Mouse (Mus musculus) spleen, postnatal 4 days (tissue): ENCODE measurements at regions not wholly inside any gene's neighbourhood (a gene's known extent, or its start where the extent isn't known, plus 50 kb on each side); places are given as distances from the start of the nearest gene placed in this dataset.
A peak's percentile ranks its signal among the peaks of the same experiment; 100 is the strongest.

Source experiments
- DNase-seq, 2 experiments: peaks; one replicate each; pipeline ENCODE4 v3.0.0; 2022; ENCODE audit warnings: low spot score in 2 of 2

DNA sequence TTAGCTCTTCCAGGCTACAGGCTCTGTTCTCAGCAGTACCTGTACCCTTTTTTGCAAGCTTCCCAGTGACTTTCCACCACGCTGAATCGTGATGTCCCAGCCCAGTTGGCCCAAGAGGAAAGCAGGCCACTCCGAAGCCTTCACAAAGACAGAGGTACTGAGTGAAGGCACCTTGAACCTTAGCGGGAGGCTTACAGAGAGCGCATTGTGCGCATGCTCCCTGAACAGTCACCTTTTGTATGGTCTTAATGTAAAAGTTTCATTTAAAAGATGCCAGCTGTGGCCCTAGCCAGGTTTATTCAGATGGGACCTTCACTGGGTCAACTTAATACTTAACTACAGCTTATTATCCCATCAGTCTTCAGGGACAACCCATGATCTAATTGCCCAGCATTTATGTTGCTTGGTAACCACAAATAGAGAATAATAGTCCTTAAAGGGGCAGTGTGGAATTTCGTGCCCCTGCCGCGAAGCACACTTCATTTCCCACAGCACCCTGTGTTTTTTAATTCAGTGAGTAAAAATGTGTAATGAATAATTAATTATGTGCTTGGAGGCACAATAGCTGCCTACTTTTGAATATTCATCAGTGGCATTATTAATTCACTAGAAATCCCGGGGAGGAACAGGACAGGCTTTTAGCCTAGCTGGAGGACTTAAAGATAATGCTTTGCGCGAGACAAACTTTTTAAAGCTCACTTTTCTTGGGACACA is 111.3 kb upstream of the Vrk1 start:
- DNase-seq: no peak

DNA sequence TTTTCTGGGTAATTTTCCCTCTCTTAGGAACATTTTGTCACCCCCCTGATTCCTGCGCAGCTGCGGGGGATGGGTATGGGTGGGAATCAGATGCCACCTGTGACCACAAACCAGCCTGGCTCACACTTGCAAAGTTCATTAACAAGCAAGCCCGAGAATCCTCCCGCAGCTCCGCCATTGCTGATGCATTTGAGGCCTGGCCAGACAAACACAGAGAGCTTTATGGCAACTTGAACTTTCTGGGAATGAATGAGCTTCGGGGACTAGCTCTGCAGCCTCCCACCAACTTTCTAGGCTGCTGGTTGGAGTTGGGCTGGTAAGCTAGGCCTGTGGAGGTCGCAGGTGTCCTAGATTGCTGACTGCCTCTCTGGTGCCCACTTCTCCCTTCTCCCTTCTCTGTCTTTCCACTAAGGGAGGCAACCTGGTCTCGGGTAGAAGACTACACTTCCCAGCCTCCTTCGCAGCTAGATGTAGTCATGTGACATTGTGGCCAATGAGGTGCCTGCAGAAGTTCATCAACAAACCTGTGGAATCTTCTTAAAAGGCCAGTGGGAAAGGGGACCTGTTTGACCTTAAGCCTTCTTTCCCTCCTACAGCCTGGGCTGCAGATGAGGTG is 110.6 kb upstream of the Vrk1 start:
- DNase-seq: no peak

DNA sequence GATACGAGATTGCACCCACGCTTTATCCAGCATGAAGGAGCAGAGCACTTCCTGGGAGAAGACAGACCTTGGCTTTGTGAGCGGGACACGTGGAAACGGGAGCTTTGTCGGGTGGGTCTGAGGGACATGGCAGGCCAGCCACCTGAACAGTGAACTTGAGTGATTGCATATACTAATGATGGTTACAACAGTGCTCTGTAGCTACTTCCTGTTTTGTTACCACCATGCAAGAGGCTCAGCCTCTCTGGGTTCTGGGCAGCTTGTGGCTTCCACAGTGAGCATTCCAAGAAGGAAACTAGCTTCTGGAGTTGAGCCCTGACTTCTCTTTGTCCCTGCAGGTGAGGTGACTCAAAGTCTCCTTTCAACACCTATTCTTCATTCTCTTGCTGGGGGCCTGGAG is 109.5 kb upstream of the Vrk1 start:
- DNase-seq: no peak

DNA sequence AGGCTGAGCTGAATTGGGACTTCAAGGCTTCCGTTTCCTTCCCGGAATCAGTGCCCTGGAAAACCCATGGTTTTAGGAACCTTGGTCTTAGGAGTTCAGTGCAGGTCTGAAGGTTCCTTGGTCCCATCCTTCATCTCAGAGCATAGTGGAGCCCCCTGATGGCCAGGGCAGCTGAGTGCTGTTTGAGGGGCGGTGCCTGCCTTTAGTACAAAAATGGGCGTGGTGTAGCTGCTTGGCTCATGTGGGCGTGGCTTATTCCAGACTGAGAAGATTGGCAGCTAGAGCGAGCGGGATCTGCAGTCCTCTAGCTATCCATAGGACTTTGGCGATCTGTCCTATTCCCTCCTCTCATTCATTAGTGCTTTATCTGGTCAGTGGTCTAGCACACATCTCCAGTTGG is 107.0 kb upstream of the Vrk1 start:
- no peak for DNase-seq

DNA sequence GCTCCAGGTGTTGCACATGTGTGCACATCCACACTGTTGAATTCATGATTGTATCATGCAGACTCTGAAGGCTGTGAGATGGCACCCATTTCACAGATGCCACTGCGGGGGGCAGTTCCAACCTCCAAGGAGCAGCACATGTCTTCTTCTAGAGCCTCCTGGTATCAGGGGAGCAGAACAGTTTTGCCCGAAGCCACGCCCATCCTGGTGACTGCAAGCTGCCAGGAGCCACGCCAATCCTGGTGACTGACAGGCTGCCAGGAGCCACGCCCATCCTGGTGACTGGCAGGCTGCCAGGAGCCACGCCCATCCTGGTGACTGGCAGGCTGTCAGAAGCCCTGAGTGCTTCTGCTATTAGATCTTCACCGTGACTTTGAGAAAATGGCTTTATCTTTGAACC is 103.4 kb upstream of the Vrk1 start:
- peak; percentile 80 to 83 for DNase-seq

DNA sequence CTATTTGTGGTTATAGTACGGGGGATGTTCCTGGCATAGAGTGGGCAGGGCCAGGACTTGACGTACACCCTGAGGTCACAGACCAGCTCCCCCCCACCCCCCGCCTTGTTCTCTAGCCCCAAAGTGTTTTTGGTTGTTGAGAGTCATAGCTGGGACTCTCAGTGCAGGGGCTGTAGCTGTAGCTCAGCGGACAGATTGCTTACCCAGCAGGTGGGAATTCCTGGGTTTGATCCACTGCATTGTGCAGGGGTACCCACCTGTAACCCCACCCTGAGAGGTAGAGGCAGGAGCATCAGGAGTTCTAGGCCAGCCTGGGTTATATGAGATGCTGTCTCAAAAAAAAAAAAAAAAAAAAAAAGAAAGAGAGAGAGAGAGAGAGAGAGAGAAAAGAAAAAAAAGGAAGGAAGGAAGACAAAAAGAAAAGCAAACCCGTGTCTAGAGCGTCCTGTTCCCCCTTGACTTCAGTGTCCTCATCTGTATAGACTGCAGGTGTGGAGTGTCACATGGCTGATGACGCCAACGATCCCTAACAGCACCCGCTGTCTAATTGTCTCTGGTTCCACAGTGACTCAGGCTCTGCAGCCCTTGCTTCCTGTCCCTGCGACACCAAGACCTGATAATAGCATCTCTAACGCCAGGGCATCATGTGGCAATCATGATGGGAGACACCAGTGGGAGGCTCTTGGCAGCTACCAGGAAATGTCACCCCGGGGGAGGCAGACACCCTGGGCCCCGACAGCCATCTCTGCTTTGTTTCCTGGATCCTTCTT is 102.0 kb upstream of the Vrk1 start:
- DNase-seq: no peak

DNA sequence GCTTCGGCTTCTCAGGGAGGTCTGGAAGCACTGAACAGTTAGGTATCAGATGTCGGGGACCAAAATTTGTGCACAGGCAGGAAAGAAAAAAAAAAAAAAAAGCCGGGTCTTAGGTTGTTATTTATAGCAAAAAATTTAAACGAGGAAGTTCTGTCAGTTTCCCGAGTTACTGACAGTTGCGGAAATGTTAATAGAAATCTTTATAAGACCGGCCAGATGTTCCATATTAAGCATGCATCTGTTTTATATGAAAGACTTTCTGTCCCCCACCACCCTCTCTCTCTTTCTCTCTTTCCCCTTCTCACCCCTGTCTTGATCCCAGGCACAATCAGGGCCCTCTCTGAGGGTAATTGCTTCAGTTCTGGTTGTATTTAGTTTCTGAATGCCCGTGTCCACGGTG is 98.5 kb upstream of the Vrk1 start:
- DNase-seq: no peak

DNA sequence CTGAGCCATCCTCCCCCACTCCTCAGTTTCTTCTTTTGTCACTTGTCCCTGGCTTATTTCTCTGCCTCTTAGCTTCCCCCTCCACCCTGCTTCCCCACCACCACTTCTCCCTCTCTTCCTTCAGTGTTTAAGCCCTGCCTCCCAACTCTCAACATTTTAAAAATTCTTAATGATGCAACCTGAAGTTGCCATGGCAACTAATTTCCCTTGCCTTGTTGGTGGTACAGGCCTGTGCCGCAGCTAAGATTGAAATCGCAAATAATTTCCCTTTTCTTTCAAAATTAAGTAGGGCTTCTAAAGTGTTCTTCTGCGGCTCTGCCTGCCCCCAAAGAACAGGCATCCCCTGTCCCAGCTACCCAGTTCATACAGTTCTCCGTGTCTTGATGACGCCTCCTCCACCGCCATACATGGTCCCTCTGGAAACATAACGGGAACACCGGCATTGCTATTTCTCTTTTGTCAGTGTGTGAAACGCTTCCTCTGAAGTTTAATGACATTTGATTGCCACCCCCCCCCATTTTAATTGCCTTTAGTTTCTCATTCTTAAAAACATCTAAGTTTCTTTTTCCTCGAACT is 92.6 kb upstream of the Vrk1 start:
- DNase-seq: no peak

DNA sequence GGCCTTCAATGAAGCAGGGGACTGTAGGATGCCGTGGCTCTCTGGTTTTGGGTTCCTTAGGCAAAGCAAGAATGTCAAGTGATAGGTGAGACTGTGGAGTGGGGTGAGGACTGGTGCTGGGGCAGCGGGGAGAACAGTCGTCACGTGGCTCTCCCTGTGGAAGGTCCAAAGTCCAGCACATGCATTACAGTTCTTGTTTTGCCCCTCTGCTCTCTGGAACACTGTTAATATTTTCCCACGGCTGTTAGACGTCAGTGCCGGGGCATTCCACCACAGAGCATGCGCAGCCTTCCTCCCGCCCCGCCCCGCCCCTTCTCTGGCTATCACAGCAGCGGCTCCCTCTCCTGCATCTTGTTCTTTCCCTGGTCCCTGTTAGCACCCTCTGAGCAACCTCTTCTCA is 91.3 kb upstream of the Vrk1 start:
- DNase-seq: no peak

DNA sequence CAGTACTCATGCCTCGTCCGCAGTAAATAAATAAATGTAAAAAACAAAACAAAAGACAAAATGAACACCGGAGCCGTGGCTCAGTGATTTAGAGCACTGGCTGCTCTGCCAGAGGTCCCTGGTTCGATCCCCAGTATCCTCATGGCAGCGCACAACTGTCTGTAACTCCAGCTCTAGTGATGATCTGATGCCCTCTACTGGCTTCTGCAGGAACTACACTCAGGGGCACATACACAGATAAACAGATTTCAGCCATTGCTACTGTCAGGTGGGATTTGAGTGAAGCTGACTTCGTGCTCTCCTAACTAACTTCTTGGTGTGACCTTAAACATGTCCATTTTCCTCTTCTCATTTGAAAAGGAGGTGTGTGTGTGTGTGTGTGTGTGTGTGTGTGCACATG is 82.8 kb upstream of the Vrk1 start:
- DNase-seq: no peak

DNA sequence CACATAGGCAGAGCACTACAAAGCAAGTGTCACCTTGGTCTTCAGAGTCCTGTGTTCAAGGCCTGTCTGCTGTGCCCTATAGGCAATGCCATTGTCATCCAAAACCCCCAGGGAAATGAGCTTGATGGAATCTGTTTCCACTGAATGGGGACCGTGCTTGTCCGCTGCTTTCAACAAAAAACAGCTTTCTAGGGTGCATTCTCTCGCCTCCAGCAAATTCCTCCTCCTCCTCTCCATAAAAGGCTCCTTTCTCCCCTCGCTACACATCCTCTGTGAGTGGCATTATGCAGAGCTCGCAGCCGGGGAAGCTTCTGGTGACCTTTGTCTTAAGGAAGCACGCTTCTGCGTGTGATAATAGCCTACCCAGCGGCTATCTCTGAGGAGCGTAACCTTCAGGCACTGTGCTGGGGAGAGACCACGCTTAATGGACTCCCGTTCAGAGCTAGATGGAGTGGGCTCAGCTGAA is 80.5 kb upstream of the Vrk1 start:
- no peak for DNase-seq

DNA sequence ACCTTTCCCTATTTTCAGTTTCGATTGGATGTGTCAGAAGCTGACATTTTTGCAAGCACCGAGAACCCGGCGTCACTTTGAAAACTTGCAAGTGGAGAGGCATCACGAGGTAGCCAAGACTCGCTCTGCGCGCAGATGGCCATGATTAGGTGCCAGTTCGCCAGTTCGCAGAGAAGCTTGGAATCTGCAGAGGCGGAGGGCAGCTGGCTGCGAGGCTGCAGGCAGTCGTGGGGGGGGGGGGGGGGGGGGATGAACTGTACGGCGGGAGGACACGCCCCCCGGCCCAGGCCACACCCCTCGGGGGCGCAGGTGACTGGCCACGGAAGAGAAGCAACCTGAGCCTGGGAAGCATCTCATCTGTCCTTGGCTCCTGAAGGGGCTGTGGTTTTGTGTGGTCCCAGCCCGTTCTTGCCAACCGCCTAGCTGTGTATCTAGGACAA is 74.6 kb upstream of the Vrk1 start:
- DNase-seq: no peak

DNA sequence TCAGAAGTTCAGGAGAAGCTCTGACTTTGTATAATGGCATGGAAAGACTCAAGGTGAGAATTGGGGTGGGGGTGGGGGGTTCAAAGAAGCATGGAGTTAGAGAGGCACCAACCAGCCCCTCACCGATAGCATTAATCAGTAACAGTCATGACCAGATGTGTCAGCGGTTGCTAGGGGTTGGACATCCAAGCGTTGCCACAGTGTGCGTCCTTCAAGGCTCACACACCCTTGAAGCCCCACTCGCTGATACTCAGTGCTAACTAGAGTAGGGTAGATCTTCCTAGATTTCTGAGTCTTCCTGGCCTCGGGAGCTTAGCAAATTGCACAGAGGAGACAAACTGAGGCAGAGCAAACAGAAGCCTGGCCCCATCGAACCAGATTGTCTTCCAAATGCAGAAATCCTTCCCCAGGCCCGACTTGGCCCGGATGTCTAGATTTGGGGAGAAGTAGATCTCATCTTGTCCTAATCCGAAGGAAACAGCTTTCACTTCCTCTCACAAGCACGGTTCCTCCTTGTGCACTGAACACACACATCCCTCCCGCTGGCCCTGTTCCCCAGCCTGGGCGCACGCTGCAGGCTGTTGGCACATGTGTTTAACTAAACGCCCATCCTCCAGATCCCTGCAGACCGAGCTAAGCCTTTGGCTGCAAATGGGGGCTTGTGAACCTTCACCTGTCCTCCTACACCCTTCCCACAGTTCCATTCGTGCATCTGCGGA is 73.1 kb upstream of the Vrk1 start:
- no peak for DNase-seq

DNA sequence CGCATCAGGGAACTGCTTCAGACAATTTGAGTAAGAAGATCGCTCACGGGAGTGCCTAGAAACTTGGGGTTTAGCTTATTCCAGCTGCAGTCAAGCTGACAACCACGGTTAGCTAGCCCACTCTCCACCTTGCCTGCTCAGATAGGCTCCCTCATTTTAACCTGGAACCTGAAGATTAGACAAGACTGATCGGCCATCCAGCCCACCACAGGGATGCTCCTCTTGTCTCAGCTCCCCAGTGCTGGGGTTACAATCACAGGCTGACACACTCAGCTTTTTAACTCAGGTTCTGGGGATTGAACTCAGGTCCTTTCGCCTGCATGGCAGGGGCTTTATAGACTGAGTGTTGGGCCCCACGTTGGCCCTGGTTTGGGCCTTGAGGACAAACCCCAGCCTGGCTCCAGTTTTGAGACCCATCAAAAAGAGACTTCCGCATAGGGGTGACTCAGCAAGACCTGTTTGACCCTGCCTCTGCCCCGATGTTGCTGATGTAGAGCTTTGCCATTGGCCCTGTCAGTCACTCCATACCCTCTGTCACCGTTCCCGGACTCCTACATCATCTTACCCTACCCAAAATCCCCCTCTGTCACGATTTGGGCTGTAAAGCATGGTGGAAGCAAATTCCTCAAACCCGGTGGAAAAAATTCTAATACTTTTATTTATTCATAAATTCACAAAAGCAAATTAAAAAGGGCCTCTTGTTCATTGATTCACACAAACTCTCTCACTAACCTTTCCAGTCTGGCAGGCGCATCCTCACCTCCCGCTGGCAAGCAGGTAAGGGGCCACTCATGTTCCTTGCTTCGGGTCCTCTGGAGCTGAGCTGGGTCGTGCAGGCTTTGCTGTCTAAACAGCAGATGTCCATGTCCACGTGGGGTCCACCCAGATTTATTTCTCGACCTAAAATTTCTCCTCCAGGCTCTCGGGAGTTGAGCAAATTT is 67.6 kb upstream of the Vrk1 start:
- no peak for DNase-seq

DNA sequence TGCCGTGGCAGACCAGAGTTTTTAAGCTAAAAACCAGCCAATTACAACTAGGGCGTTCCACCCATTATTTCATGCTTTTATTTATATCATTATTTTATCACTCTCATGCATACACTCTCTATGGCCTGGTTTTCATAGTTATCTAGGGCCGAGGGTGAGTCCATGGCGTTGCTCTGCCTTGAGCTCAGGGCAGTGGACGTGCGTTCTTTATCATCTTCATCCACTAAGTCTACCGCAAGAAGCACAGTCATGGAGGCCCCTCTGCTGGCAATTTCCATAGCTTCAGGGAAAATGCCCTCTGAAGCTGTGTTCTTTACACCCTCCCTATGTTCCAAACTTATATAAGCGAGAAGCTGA is 67.0 kb upstream of the Vrk1 start:
- DNase-seq: no peak

DNA sequence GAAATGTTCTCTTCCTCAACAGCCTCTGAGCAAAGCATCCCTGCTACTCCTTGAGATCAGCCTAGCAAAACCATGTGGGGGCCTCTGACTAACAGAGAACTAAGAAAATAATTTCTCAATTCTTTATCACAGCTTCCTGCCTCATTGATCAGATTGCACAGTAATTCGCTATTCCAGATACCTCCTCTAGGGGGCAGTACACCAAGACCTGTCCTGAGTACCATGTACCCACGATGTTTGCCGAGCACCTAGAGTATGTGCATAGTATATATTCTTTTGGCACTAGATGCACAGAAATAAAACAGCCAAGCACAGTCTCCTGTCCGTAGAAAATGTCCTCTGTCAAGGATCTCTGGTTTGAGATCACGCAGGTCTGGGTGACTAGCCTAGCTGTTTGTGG is 62.7 kb upstream of the Vrk1 start:
- DNase-seq: no peak

DNA sequence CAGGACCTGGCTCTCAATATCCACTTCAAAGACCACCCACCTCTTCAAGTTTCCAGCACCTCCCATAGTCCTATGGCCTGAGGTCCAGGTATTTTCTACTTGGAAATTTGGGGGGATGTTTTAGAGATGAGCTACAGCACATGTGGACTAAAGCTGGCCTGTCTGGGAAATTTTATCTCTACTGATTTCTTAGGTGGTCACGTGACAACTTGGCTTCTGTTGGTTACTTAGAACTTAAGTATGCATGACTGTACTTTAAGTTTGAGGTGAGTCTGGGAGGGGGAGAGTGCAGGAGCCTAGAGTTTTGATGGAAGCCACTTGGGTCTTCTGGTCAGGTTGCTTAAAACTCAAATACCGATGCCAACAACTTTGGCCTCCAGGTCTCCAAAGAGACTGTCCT is 61.7 kb upstream of the Vrk1 start:
- no peak for DNase-seq

DNA sequence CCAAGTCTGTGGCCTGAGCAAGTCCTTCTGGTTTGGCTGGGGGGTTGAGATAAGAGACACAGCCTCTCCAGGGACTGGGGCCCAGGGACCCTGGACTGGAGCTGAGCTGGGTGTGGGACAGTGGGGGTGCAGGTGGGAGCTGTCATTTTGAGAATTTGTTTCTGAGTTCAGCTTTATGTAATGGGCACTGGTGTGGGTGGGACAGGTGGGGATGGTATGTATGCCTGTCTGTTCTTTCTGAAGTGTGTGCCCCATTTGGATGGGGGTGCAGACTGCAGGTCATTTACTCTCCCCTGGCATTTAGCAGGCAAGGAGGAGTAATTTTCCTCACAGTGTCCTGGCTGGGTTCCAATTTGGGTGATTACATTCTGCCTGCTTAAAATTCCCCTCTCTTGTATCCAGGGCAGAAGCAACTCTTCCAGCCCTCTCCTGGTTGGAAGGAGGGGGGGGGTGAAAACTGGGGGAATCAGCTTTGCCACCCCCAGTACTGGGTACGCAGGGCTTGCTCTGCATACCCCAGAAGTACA is 54.2 kb upstream of the Vrk1 start:
- no peak for DNase-seq

DNA sequence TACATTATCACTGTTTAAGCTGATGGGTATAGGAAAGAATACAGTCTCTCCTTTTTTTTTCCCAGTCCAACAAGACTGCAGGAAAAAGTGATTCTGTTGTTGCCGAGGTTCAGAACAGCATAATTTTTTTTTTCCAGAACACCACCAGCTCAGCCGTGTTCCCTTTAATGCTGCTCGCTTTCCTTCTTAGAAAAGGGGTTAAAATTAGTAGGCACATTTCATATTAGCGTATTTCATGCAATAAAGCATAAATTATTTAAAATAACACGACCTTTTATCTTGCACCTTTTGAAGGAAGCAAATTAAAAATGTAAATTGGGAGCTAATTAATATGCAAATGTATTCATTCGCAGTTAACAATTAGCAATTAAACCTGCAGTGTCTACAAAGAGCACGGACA is 50.3 kb upstream of the Vrk1 start:
- no peak for DNase-seq
